Comparison of ENCODE assay signal across 28 mouse cellular contexts in genomic region chr17:31671698-31672097, GRCm38 (mm10). TPM values are rescaled to one million over a fixed set of nuclear protein-coding genes. Genes with fewer than 3 reads are reported as not detected.
DNase-seq lines count a peak whose midpoint lies in the region; ATAC-seq and TF ChIP-seq lines count a peak whose summit lies in the region.
"Had no signal": no experiment of that assay in that cellular context is flagged by ENCODE, and none has a peak within 500 bp of the region (broad histone marks: within the 10 kb centered on the region; RNA-seq: fewer than 3 reads in every experiment).

No protein-coding gene starts in this region.

- H3K9me3 ChIP-seq in hindbrain, embryonic 10.5 days = no peaks in the 10 kb centered on the region
- no peaks in the 10 kb centered on the region for H3K9me3 ChIP-seq in hindbrain, embryonic 12.5 days (replicated peaks)
- no peaks in the 10 kb centered on the region for H3K9me3 ChIP-seq in liver, embryonic 15.5 days (replicated peaks)
- no peaks in the 10 kb centered on the region for H3K9me3 ChIP-seq in liver, embryonic 11.5 days (ENCODE audit: control insufficient read depth, low read length)
- H3K9me3 ChIP-seq in liver, postnatal 0 days (ENCODE audit: low read length) = no peaks in the 10 kb centered on the region
- H3K9me3 ChIP-seq: embryonic facial prominence, embryonic 10.5 days; embryonic facial prominence, embryonic 13.5 days; forebrain, embryonic 12.5 days; forebrain, embryonic 15.5 days; heart, embryonic 10.5 days; heart, embryonic 13.5 days; hindbrain, embryonic 13.5 days had no signal

- 78% methylated on average over 8 of the region's 8 CpGs for WGBS in hindbrain, embryonic 10.5 days
- 64% methylated on average over 8 of the region's 8 CpGs for WGBS in hindbrain, embryonic 12.5 days
- WGBS in liver, embryonic 15.5 days (ENCODE audit: insufficient replicate concordance) = 58% methylated on average over 8 of the region's 8 CpGs
- WGBS in liver, embryonic 11.5 days = 76% methylated on average over 8 of the region's 8 CpGs
- 61% methylated on average over 8 of the region's 8 CpGs for WGBS in liver, postnatal 0 days (ENCODE audit: insufficient replicate concordance)

- TF ChIP-seq EP300 in liver, postnatal 0 days (IDR thresholded peaks at IDR 0.05; ENCODE audit: low read depth) = no peak

- peaks cover 31% of the 10 kb centered on the region for H3K4me1 ChIP-seq in hindbrain, embryonic 10.5 days (replicated peaks)
- peaks cover 9% of the 10 kb centered on the region for H3K4me1 ChIP-seq in hindbrain, embryonic 12.5 days
- H3K4me1 ChIP-seq in liver, embryonic 15.5 days (replicated peaks) = peaks cover 4% of the 10 kb centered on the region; the same call in 1 of the 2 replicates
- no peaks in the 10 kb centered on the region for H3K4me1 ChIP-seq in liver, embryonic 11.5 days (replicated peaks; ENCODE audit: control insufficient read depth, insufficient read depth, low read length)
- H3K4me1 ChIP-seq in liver, postnatal 0 days (ENCODE audit: insufficient read depth) = peaks cover 4% of the 10 kb centered on the region; the same call in 1 of the 2 replicates
- H3K4me1 ChIP-seq: embryonic facial prominence, embryonic 13.5 days; forebrain, embryonic 15.5 days; heart, embryonic 13.5 days had no signal

- no peak overlapping the region for H3K4me3 ChIP-seq in hindbrain, embryonic 10.5 days
- no peak overlapping the region for H3K4me3 ChIP-seq in hindbrain, embryonic 12.5 days
- no peak overlapping the region for H3K4me3 ChIP-seq in liver, embryonic 15.5 days (replicated peaks)
- H3K4me3 ChIP-seq in liver, embryonic 11.5 days (ENCODE audit: low read depth, low read length) = no peak overlapping the region
- no peak overlapping the region for H3K4me3 ChIP-seq in liver, postnatal 0 days (ENCODE audit: low read depth, low read length)
- H3K4me3 ChIP-seq: embryonic facial prominence, embryonic 10.5 days; embryonic facial prominence, embryonic 13.5 days; erythroblast, embryonic 14.5 days; forebrain, embryonic 12.5 days; forebrain, embryonic 15.5 days; heart, adult 2 months; heart, embryonic 10.5 days; heart, embryonic 13.5 days; hindbrain, embryonic 13.5 days had no signal

- no peak overlapping the region for H3K9ac ChIP-seq in hindbrain, embryonic 12.5 days
- no peak overlapping the region for H3K9ac ChIP-seq in liver, embryonic 15.5 days
- no peak overlapping the region for H3K9ac ChIP-seq in liver, embryonic 11.5 days (ENCODE audit: low read depth, low read length)
- H3K9ac ChIP-seq in liver, postnatal 0 days (replicated peaks) = no peak overlapping the region
- H3K9ac ChIP-seq: embryonic facial prominence, embryonic 13.5 days; forebrain, embryonic 12.5 days; forebrain, embryonic 15.5 days; heart, embryonic 13.5 days; hindbrain, embryonic 13.5 days had no signal

- no peaks in the 10 kb centered on the region for H3K27me3 ChIP-seq in hindbrain, embryonic 10.5 days (ENCODE audit: insufficient read depth, poor library complexity, severe bottlenecking)
- H3K27me3 ChIP-seq in hindbrain, embryonic 12.5 days = no peaks in the 10 kb centered on the region
- peaks cover 3% of the 10 kb centered on the region; the same call in 1 of the 2 replicates for H3K27me3 ChIP-seq in liver, embryonic 15.5 days
- no peaks in the 10 kb centered on the region for H3K27me3 ChIP-seq in liver, embryonic 11.5 days (replicated peaks; ENCODE audit: control insufficient read depth, insufficient read depth, low read length)
- H3K27me3 ChIP-seq in liver, postnatal 0 days (ENCODE audit: insufficient read depth, low read length) = 0 out of 2 replicates have a peak, but pooled peaks cover 2% of the 10 kb centered on the region
- H3K27me3 ChIP-seq: embryonic facial prominence, embryonic 13.5 days; forebrain, embryonic 12.5 days; forebrain, embryonic 15.5 days; hindbrain, embryonic 13.5 days had no signal

- no peak for DNase-seq in hindbrain, embryonic 10.5 days (ENCODE audit: low spot score)
- peak; percentile 72 for DNase-seq in kidney, adult 9 months
- no peak for DNase-seq in kidney, postnatal 4 days
- no peak for DNase-seq in liver, embryonic 11.5 days (ENCODE audit: low spot score)
- DNase-seq in liver, postnatal 0 days = no peak
- DNase-seq: adrenal gland, adult 8-10 months; adrenal gland, postnatal 25 days; cerebellum, adult 11-12 months; cerebellum, adult 8-10 months; cerebellum, postnatal 10 days; cerebellum, postnatal 36 days; embryo, embryonic 11 days; gastrocnemius, postnatal 10 days; gastrocnemius, postnatal 36 days; heart, adult 2 months; heart, postnatal 14 days; heart, postnatal 4 days had no signal

- ATAC-seq in hindbrain, embryonic 12.5 days (ENCODE audit: low FRiP score) = no peak
- no peak for ATAC-seq in liver, embryonic 15.5 days (ENCODE audit: insufficient read depth)
- no peak for ATAC-seq in liver, embryonic 11.5 days (replicated peaks; ENCODE audit: low FRiP score)
- peak; percentile 64; the same call in 1 of the 2 replicates for ATAC-seq in liver, postnatal 0 days
- ATAC-seq: activated CD4-positive, CD25-positive, alpha-beta regulatory T cell, adult 4 months; forebrain, embryonic 15.5 days had no signal

- TF ChIP-seq CTCF in liver, postnatal 0 days (IDR thresholded peaks at IDR 0.05; ENCODE audit: low read depth) = no peak

- peak overlapping the region; percentile 64; the same call in 1 of the 2 replicates for H3K27ac ChIP-seq in hindbrain, embryonic 10.5 days
- H3K27ac ChIP-seq in hindbrain, embryonic 12.5 days = no peak overlapping the region
- 0 out of 2 replicates have a peak overlapping the region, but pooled peaks have one; percentile 48 for H3K27ac ChIP-seq in liver, embryonic 15.5 days (replicated peaks)
- H3K27ac ChIP-seq in liver, embryonic 11.5 days (ENCODE audit: low read depth, low read length) = no peak overlapping the region
- no peak overlapping the region for H3K27ac ChIP-seq in liver, postnatal 0 days (ENCODE audit: low read depth)
- H3K27ac ChIP-seq: embryonic facial prominence, embryonic 13.5 days; forebrain, embryonic 12.5 days; forebrain, embryonic 15.5 days; heart, adult 2 months; heart, embryonic 10.5 days; heart, embryonic 13.5 days; hindbrain, embryonic 13.5 days had no signal

- no peaks in the 10 kb centered on the region for H3K36me3 ChIP-seq in hindbrain, embryonic 10.5 days
- H3K36me3 ChIP-seq in hindbrain, embryonic 12.5 days = no peaks in the 10 kb centered on the region
- H3K36me3 ChIP-seq in liver, embryonic 15.5 days (replicated peaks) = no peaks in the 10 kb centered on the region
- no peaks in the 10 kb centered on the region for H3K36me3 ChIP-seq in liver, embryonic 11.5 days (ENCODE audit: control insufficient read depth, insufficient read depth, low read length)
- no peaks in the 10 kb centered on the region for H3K36me3 ChIP-seq in liver, postnatal 0 days (replicated peaks; ENCODE audit: insufficient read depth, low read length)
- H3K36me3 ChIP-seq: embryonic facial prominence, embryonic 10.5 days; embryonic facial prominence, embryonic 13.5 days; forebrain, embryonic 12.5 days; forebrain, embryonic 15.5 days; heart, embryonic 10.5 days; heart, embryonic 13.5 days; hindbrain, embryonic 13.5 days had no signal

- H3K4me2 ChIP-seq in hindbrain, embryonic 12.5 days (replicated peaks) = no peak overlapping the region
- H3K4me2 ChIP-seq in liver, embryonic 15.5 days = no peak overlapping the region
- no peak overlapping the region for H3K4me2 ChIP-seq in liver, embryonic 11.5 days
- 0 out of 2 replicates have a peak overlapping the region, but pooled peaks have one; percentile 2 for H3K4me2 ChIP-seq in liver, postnatal 0 days (ENCODE audit: low read depth, low read length)
- H3K4me2 ChIP-seq: embryonic facial prominence, embryonic 13.5 days; forebrain, embryonic 12.5 days; forebrain, embryonic 15.5 days; heart, embryonic 13.5 days; hindbrain, embryonic 13.5 days had no signal

RNA-seq across cellular contexts. Expression of gene Cryaa, which starts 5.9 kb away (rescaled TPM):
- not detected in 2 replicates for polyA plus RNA-seq in hindbrain, embryonic 10.5 days (2016; fragmentation: Nextera tagmentation; extraction: Ambion mirVana)
- polyA plus RNA-seq in hindbrain, embryonic 12.5 days (2016; fragmentation: Nextera tagmentation; extraction: Ambion mirVana) = not detected in 2 replicates
- polyA plus RNA-seq in liver, embryonic 15.5 days (2015; fragmentation: Nextera tagmentation; extraction: Ambion mirVana) = not detected in 2 replicates
- not detected in 2 replicates for polyA plus RNA-seq in liver, embryonic 11.5 days (2014; fragmentation: Nextera tagmentation; extraction: Ambion mirVana)
- not detected in 2 replicates for polyA plus RNA-seq in liver, postnatal 0 days (2015; fragmentation: Nextera tagmentation; extraction: Ambion mirVana)
- polyA plus RNA-seq: activated CD4-positive, CD25-positive, alpha-beta regulatory T cell, adult 4 months; embryonic facial prominence, embryonic 13.5 days; erythroblast, embryonic 14.5 days; forebrain, embryonic 12.5 days; forebrain, embryonic 15.5 days; heart, embryonic 10.5 days; heart, embryonic 13.5 days; hindbrain, embryonic 13.5 days had no signal

RNA-seq across cellular contexts. Expression of gene U2af1, which starts 13.0 kb away (rescaled TPM):
- polyA plus RNA-seq in hindbrain, embryonic 10.5 days (2016; fragmentation: Nextera tagmentation; extraction: Ambion mirVana) = 344 and 443 TPM in 2 replicates
- polyA plus RNA-seq in hindbrain, embryonic 12.5 days (2016; fragmentation: Nextera tagmentation; extraction: Ambion mirVana) = 293 and 303 TPM in 2 replicates
- 138 and 139 TPM in 2 replicates for polyA plus RNA-seq in liver, embryonic 15.5 days (2015; fragmentation: Nextera tagmentation; extraction: Ambion mirVana)
- polyA plus RNA-seq in liver, embryonic 11.5 days (2014; fragmentation: Nextera tagmentation; extraction: Ambion mirVana) = 188 and 210 TPM in 2 replicates
- polyA plus RNA-seq in liver, postnatal 0 days (2015; fragmentation: Nextera tagmentation; extraction: Ambion mirVana) = 118 and 124 TPM in 2 replicates

RNA-seq across cellular contexts. Expression of gene Cbs, which starts 34.7 kb away (rescaled TPM):
- polyA plus RNA-seq in hindbrain, embryonic 10.5 days (2016; fragmentation: Nextera tagmentation; extraction: Ambion mirVana) = 0.99 and 1.5 TPM in 2 replicates
- polyA plus RNA-seq in hindbrain, embryonic 12.5 days (2016; fragmentation: Nextera tagmentation; extraction: Ambion mirVana) = 2.3 and 3.3 TPM in 2 replicates
- polyA plus RNA-seq in liver, embryonic 15.5 days (2015; fragmentation: Nextera tagmentation; extraction: Ambion mirVana) = 35.7 and 50.7 TPM in 2 replicates
- 7.3 and 8.3 TPM in 2 replicates for polyA plus RNA-seq in liver, embryonic 11.5 days (2014; fragmentation: Nextera tagmentation; extraction: Ambion mirVana)
- 63.7 and 70.1 TPM in 2 replicates for polyA plus RNA-seq in liver, postnatal 0 days (2015; fragmentation: Nextera tagmentation; extraction: Ambion mirVana)

Comparison
In these comparisons a context has a peak if more than half of its experiments do, and no peak if none do; other contexts are left out.
1. H3K27ac ChIP-seq: peak in hindbrain, embryonic 10.5 days (single experiment) and liver, embryonic 15.5 days (single experiment); none in hindbrain, embryonic 12.5 days (single experiment), liver, embryonic 11.5 days (single experiment) and liver, postnatal 0 days (single experiment).